Mouse (Mus musculus) limb, embryonic 11.5 days (tissue): ENCODE data around the gene Cyp2j5. TPM values are rescaled to one million over a fixed set of nuclear protein-coding genes. Genes with fewer than 3 reads are reported as not detected.

Source experiments
- polyA plus RNA-seq: library from polyadenylated mRNA; unstranded; fragments of >200 nt; fragmentation: Nextera tagmentation; extraction: Ambion mirVana; gene quantifications from 2 replicates; pipeline ENCODE4 v1.2.1, GENCODE M21; 2014

The Cyp2j5 gene
- polyA plus RNA-seq, 1 experiment from 2014 or later, result not detected

Other genes starting within 250 kb of the Cyp2j5 start
- gene Cyp2j8, start 156.8 kb downstream of the Cyp2j5 start, polyA plus RNA-seq, result not detected in 2 replicates
- gene Cyp2j6, start 110.5 kb downstream of the Cyp2j5 start, polyA plus RNA-seq, result 4.6 and 5.6 TPM in 2 replicates
- 0.64 and 0.79 TPM in 2 replicates for gene Cyp2j9, start 72.6 kb downstream of the Cyp2j5 start, polyA plus RNA-seq
- not detected in 2 replicates for gene Gm12695, start 121.0 kb upstream of the Cyp2j5 start, polyA plus RNA-seq